Mouse (Mus musculus): ENCODE results near the gene Pick1. TPM values are rescaled to one million over a fixed set of nuclear protein-coding genes. Genes with fewer than 3 reads are reported as not detected.
A peak's percentile ranks its signal among the peaks of the same experiment; 100 is the strongest.

Pick1 gene
- polyA plus RNA-seq, 1 experiment from 2014 or later: 43.1 TPM

GRCm38 (mm10) chr15:79286141-79286540, 57.2 kb downstream of the Pick1 start:
- ChIA-PET POLR2A (interaction anchor here (0.5 kb wide), 1 partner anchor 37 kb away, joined by 4 read pairs; no protein-coding TSS in a partner anchor), CTCF (no interaction called here)
- ATAC-seq (no peak), DNase-seq (ENCODE audit: low read depth, low spot score) (no peak)
- no peak for TF ChIP-seq CTCF (IDR thresholded peaks at IDR 0.05)
- no peaks in the 10 kb centered on the region for H3K27me3 ChIP-seq
- in situ Hi-C loops (cut with MboI; ENCODE audit: low pct_unique_long_range_greater_than_20kb): no loop called here

DNA sequence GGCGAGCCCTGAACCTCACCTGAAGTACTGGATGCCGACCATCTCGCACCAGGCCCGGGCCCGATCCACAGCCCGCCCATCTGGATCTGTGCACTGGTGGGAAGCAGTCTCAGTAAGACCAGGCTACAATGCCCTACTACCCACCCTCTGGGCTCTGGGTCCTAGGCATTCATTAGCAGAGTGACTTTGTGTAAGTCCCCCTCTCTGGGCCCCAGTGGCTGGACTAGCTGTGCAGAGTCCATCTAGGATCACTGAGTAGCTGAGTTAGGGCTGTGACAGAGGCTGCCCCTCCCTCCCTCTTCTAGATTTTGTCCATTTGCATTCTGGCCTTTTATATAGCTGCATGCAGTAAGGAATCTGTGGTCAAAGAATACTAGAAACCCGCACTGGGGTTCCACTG, 58.1 kb downstream of the Pick1 start:
- ChIA-PET CTCF (no interaction called here), POLR2A (interaction anchor here (1.4 kb wide), 1 partner anchor 11 kb away, joined by 4 read pairs; no protein-coding TSS in a partner anchor)
- TF ChIP-seq CTCF (IDR thresholded peaks at IDR 0.05): no peak
- no peak for ATAC-seq
- H3K27me3 ChIP-seq: no peaks in the 10 kb centered on the region
- in situ Hi-C loops (cut with MboI; ENCODE audit: low pct_unique_long_range_greater_than_20kb): no loop called here
- DNase-seq (ENCODE audit: low read depth, low spot score): no peak

- DNase-seq (ENCODE audit: low read depth, low spot score) (no peak), ATAC-seq (no peak)
- ChIA-PET CTCF (no interaction called here), POLR2A (interaction anchor here (1.4 kb wide), 1 partner anchor 10 kb away, joined by 4 read pairs; no protein-coding TSS in a partner anchor)
- TF ChIP-seq CTCF (IDR thresholded peaks at IDR 0.05): no peak
- H3K27me3 ChIP-seq: no peaks in the 10 kb centered on the region
- in situ Hi-C loops (cut with MboI; ENCODE audit: low pct_unique_long_range_greater_than_20kb): no loop called here
These were observed 59.4 kb downstream of the Pick1 start for GRCm38 (mm10) chr15:79288387-79288786.

DNA sequence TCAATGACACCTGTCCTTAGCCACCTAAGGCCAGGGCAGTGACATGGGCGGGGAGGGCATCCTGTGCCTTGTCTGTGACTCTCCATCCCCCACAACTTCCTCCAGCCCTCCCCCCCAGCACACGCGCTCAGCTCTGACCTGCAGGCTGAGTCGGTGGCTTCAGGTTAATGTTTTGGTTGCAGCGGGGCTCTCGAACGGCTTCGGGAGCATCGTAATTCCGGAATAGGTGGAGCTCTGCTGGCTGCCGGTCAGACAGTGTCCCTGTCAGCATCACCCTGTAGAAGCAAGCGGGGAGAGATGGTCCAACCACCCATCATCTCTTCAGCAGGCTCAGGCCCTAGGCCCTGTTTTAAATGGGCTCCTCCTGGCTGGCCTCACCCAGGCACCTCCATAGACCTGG, 60.5 kb downstream of the Pick1 start:
- no peak for TF ChIP-seq CTCF (IDR thresholded peaks at IDR 0.05)
- ChIA-PET CTCF (no interaction called here), POLR2A (interaction anchor here (1.7 kb wide), 1 partner anchor 11 kb away, joined by 3 read pairs; no protein-coding TSS in a partner anchor)
- DNase-seq (ENCODE audit: low read depth, low spot score) (no peak), ATAC-seq (no peak)
- H3K27me3 ChIP-seq: no peaks in the 10 kb centered on the region
- in situ Hi-C loops (cut with MboI; ENCODE audit: low pct_unique_long_range_greater_than_20kb): no loop called here

DNA sequence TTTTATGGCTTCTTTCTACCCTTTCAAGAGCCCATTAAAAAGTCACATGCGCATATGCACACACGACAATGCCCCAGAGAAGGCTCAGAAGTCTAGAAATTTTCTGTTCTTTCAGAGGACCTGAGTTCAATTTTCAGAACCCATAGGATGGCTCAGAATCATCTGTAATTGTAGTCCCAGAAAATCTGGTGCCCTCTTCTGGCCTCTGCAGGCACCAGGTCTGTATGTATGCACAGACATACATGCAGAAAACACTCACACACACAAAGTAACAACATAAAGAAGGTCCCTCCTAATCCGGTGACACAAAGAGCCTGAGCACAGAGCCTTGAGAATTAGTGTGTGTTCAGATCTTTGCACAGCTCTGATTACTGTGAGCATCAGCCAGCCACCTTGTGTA, 61.4 kb downstream of the Pick1 start:
- CTCF ChIA-PET: interaction anchor here (0.6 kb wide), 1 partner anchor 47 kb away, joined by 3 read pairs; no protein-coding TSS in a partner anchor
- POLR2A ChIA-PET: interaction anchor here (1.7 kb wide), 1 partner anchor 10 kb away, joined by 3 read pairs; no protein-coding TSS in a partner anchor
- TF ChIP-seq CTCF (IDR thresholded peaks at IDR 0.05): no peak
- in situ Hi-C loops (cut with MboI; ENCODE audit: low pct_unique_long_range_greater_than_20kb): no loop called here
- DNase-seq (ENCODE audit: low read depth, low spot score) (no peak), ATAC-seq (no peak)
- H3K27me3 ChIP-seq: no peaks in the 10 kb centered on the region

GRCm38 (mm10) chr15:79292779-79293178, 63.8 kb downstream of the Pick1 start:
- DNase-seq (ENCODE audit: low read depth, low spot score) (no peak), ATAC-seq (no peak)
- ChIA-PET CTCF (no interaction called here), POLR2A (no interaction called here)
- no peak for TF ChIP-seq CTCF (IDR thresholded peaks at IDR 0.05)
- in situ Hi-C loops (cut with MboI; ENCODE audit: low pct_unique_long_range_greater_than_20kb): no loop called here
- H3K27me3 ChIP-seq: no peaks in the 10 kb centered on the region

GRCm38 (mm10) chr15:79298553-79298952, 69.6 kb downstream of the Pick1 start:
- DNase-seq (ENCODE audit: low read depth, low spot score) (no peak), ATAC-seq (peak; percentile 12)
- no peak for TF ChIP-seq CTCF (IDR thresholded peaks at IDR 0.05)
- in situ Hi-C loops (cut with MboI; ENCODE audit: low pct_unique_long_range_greater_than_20kb): no loop called here
- no peaks in the 10 kb centered on the region for H3K27me3 ChIP-seq
- ChIA-PET POLR2A (interaction anchor here (1.0 kb wide), 1 partner anchor 11 kb away, joined by 4 read pairs; no protein-coding TSS in a partner anchor), CTCF (interaction anchor here (1.5 kb wide), 1 partner anchor 56 kb away, joined by 4 read pairs; no protein-coding TSS in a partner anchor)

Other genes starting within 250 kb of the Pick1 start
- gene H1f0, start 200.7 kb upstream of the Pick1 start, polyA plus RNA-seq (2021): 95.5 TPM
- 0.12 TPM for gene Galr3, start 187.3 kb upstream of the Pick1 start, polyA plus RNA-seq (2021)
- gene Ankrd54, start 166.3 kb upstream of the Pick1 start, polyA plus RNA-seq (2021): 40.0 TPM
- gene Eif3l, start 154.0 kb upstream of the Pick1 start, polyA plus RNA-seq (2021): 220 TPM
- 43.0 TPM for gene Micall1, start 120.3 kb upstream of the Pick1 start, polyA plus RNA-seq (2021)
- 178 TPM for gene Polr2f, start 88.2 kb upstream of the Pick1 start, polyA plus RNA-seq (2021)
- gene 1700088E04Rik, start 87.9 kb upstream of the Pick1 start, polyA plus RNA-seq (2021): 34.2 TPM
- gene Sox10, start 63.9 kb upstream of the Pick1 start, polyA plus RNA-seq (2021): not detected
- 3.5 TPM for gene Gm49486, start 218 bp downstream of the Pick1 start, polyA plus RNA-seq (2021)
- 4.0 TPM for gene Slc16a8, start 25.6 kb downstream of the Pick1 start, polyA plus RNA-seq (2021)
- gene Baiap2l2, start 56.4 kb downstream of the Pick1 start, polyA plus RNA-seq (2021): 75.9 TPM
- 32.8 TPM for gene Pla2g6, start 99.2 kb downstream of the Pick1 start, polyA plus RNA-seq (2021)
- 47.8 TPM for gene Maff, start 117.4 kb downstream of the Pick1 start, polyA plus RNA-seq (2021)
- 129 TPM for gene Tmem184b, start 174.4 kb downstream of the Pick1 start, polyA plus RNA-seq (2021)
- gene Csnk1e, start 226.4 kb downstream of the Pick1 start, polyA plus RNA-seq (2021): 128 TPM

All from Patski (cell line).